Mouse (Mus musculus): Measurements from ENCODE around the gene Osbpl8.

GRCm38 (mm10) chr10:111173589-111174247 is 9.2 kb downstream of the Osbpl8 start:
- TF ChIP-seq ZNF384 (IDR thresholded peaks at IDR 0.05; ENCODE audit: low read depth, low read length) (no peak), POLR2A (IDR thresholded peaks at IDR 0.05; ENCODE audit: low read depth, low read length) (no peak), TCF12 (IDR thresholded peaks at IDR 0.05; ENCODE audit: low read depth, low read length) (no peak)

Measured in CH12.LX (cell line).